Mouse (Mus musculus) heart, adult 2 months (tissue): Measurements from ENCODE around the gene Siglec1.

Experiments used
- CTCF ChIP-seq: fragments of 200-600 bp; IDR thresholded peaks from 2 replicates; pipeline ENCODE4 v1.8.1; 2022; ENCODE audit warnings: antibody characterized with exemption, mild to moderate bottlenecking, moderate library complexity
- EP300 ChIP-seq: fragments of 200-500 bp; IDR thresholded peaks from 2 replicates; pipeline ENCODE4 v1.6.1; 2011; ENCODE audit warnings: low read depth, low read length, control low read depth; ENCODE audit not compliant: insufficient read depth
- POLR2A ChIP-seq: fragments of 200-500 bp; IDR thresholded peaks from 2 replicates; pipeline ENCODE4 v1.6.1; 2011; ENCODE audit warnings: mild to moderate bottlenecking, low read depth, low read length, control low read depth; ENCODE audit not compliant: insufficient read depth

DNA sequence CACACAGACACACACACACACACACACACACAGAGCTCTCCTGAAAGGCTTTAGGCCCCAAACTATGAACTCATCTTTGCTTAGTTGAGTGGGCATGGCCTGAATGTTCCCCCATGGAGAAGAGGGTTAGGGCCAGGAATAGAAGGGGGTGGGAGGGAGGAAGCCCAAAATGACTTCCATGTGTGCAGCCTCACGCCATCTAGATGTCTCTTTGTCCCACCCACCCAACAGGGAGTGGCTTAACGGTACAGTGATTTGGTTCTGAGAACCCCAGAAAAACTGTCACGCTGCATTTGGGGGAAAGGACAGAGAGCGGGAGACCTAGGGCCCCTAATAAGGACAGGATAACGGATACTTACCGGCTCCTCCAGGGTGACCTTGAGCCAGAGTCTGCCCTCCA is 25.8 kb downstream of the Siglec1 start:
- TF ChIP-seq POLR2A (no peak), CTCF (no peak), EP300 (no peak)
